Mouse (Mus musculus) cortical plate, adult 2 months (tissue): ENCODE measurements at regions not wholly inside any gene's neighbourhood (a gene's known extent, or its start where the extent isn't known, plus 50 kb on each side); places are given as distances from the start of the nearest gene placed in this dataset.

Experiments
- CTCF ChIP-seq: fragments of 200-500 bp; IDR thresholded peaks from 2 replicates; pipeline ENCODE4 v1.5.1; 2011; ENCODE audit warnings: mild to moderate bottlenecking, control low read depth, low read length; ENCODE audit not compliant: insufficient read depth; ENCODE audit errors: extremely low read depth
- POLR2A ChIP-seq: fragments of 200-500 bp; IDR thresholded peaks from 2 replicates; pipeline ENCODE4 v1.6.1; 2011; ENCODE audit warnings: mild to moderate bottlenecking, low read length, control low read depth; ENCODE audit not compliant: insufficient read depth; ENCODE audit errors: extremely low read depth

DNA sequence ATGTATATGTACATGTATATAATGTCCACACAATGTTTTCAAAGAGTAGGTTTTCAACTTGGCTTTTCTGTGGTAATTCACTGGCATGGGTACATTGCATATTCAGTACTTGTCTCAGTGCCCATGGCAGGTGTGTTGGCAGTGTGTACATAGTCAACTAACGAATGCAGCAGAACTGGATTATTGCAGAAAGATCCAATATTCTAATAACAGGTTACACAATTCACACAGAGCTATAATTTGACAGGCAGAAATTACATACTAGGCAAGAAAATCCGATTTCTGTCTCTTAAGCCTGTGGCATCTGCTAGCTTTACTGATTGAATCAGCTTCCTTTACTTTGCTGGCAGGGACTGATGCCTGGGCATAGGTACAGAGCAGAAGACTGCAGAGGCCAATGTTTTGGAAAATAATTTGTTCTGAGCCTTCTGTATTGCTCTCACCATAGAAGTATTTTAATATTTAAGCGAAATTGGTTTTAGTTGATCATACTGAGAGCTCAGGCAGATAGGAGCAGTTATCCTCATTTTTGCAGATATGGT is 479.3 kb downstream of the Epm2a start:
- no peak for TF ChIP-seq CTCF
- TF ChIP-seq POLR2A, result no peak
